Mouse (Mus musculus): Measurements from ENCODE around the gene Pnpla8. TPM values are rescaled to one million over a fixed set of nuclear protein-coding genes. Genes with fewer than 3 reads are reported as not detected.

The Pnpla8 gene
- polyA plus RNA-seq, 1 experiment from 2014 or later, result 25.7 TPM

Small RNA genes lying within 50 kb of the gene (microRNA-seq; reads per million reads assigned to microRNA genes)
- not detected for gene Mir5627

Other genes with a start within 250 kb of the Pnpla8 start
- 12.7 and 13.0 TPM in 2 replicates for gene Dnajb9, start 11.0 kb upstream of the Pnpla8 start, polyA plus RNA-seq (2016; fragmentation: Nextera tagmentation; extraction: Ambion mirVana)
- gene Nrcam, start 107.5 kb downstream of the Pnpla8 start, polyA plus RNA-seq (2016; fragmentation: Nextera tagmentation; extraction: Ambion mirVana), result 0.31 and 0.42 TPM in 2 replicates

All from liver, embryonic 12.5 days (tissue).